Mouse (Mus musculus) erythroid progenitor cell, adult 5-6 weeks (primary cell): Measurements from ENCODE around the gene Cdk9. TPM values are rescaled to one million over a fixed set of nuclear protein-coding genes. Genes with fewer than 3 reads are reported as not detected.

Experiments
- total RNA-seq, 2 experiments: library from RNA; stranded (forward) in 1 of 2; stranded (reverse) in 1 of 2; fragments of 150-400 nt in 1 of 2; fragments of 186-747, 209-891 nt in 1 of 2; gene quantifications; 2 replicates each; pipeline versions ENCODE4 v1.2.3 to v1.2.4; 2015 to 2017; ENCODE audit warnings: low replicate concordance in 2 of 2

Gene Cdk9
- total RNA-seq, 2 experiments from 2014 or later = 17.2 to 29.3 TPM

Other genes starting within 250 kb of the Cdk9 start
- gene Fam102a, start 177.7 kb downstream of the Cdk9 start, total RNA-seq (2015; ENCODE audit: low replicate concordance) = 3.6 and 12.6 TPM in 2 replicates
- gene Fam102a, start 177.7 kb downstream of the Cdk9 start, total RNA-seq (2017; ENCODE audit: low replicate concordance) = 0.77 and 3.0 TPM in 2 replicates
- 33.9 and 45.3 TPM in 2 replicates for gene Dpm2, start 142.2 kb downstream of the Cdk9 start, total RNA-seq (2015; ENCODE audit: low replicate concordance)
- gene Dpm2, start 142.2 kb downstream of the Cdk9 start, total RNA-seq (2017; ENCODE audit: low replicate concordance) = 11.8 and 21.1 TPM in 2 replicates
- not detected in 2 replicates for gene Pip5kl1, start 138.3 kb downstream of the Cdk9 start, total RNA-seq (2015; ENCODE audit: low replicate concordance)
- not detected in 2 replicates for gene Pip5kl1, start 138.3 kb downstream of the Cdk9 start, total RNA-seq (2017; ENCODE audit: low replicate concordance)
- not detected in 2 replicates for gene 9430097D07Rik, start 137.4 kb downstream of the Cdk9 start, total RNA-seq (2015; ENCODE audit: low replicate concordance)
- gene 9430097D07Rik, start 137.4 kb downstream of the Cdk9 start, total RNA-seq (2017; ENCODE audit: low replicate concordance) = 0.90 TPM in 1 of 2 replicates, not detected in the other
- 2.9 and 3.8 TPM in 2 replicates for gene St6galnac4, start 126.0 kb downstream of the Cdk9 start, total RNA-seq (2015; ENCODE audit: low replicate concordance)
- gene St6galnac4, start 126.0 kb downstream of the Cdk9 start, total RNA-seq (2017; ENCODE audit: low replicate concordance) = 2.3 and 2.4 TPM in 2 replicates
- gene St6galnac6, start 113.4 kb downstream of the Cdk9 start, total RNA-seq (2015; ENCODE audit: low replicate concordance) = not detected in 2 replicates
- gene St6galnac6, start 113.4 kb downstream of the Cdk9 start, total RNA-seq (2017; ENCODE audit: low replicate concordance) = 0.64 and 3.9 TPM in 2 replicates
- gene Ak1, start 91.3 kb downstream of the Cdk9 start, total RNA-seq (2015; ENCODE audit: low replicate concordance) = 0.84 TPM in 1 of 2 replicates, not detected in the other
- not detected in 2 replicates for gene Ak1, start 91.3 kb downstream of the Cdk9 start, total RNA-seq (2017; ENCODE audit: low replicate concordance)
- 5.4 and 15.5 TPM in 2 replicates for gene Eng, start 66.5 kb downstream of the Cdk9 start, total RNA-seq (2015; ENCODE audit: low replicate concordance)
- 0.64 and 1.4 TPM in 2 replicates for gene Eng, start 66.5 kb downstream of the Cdk9 start, total RNA-seq (2017; ENCODE audit: low replicate concordance)
- gene Fpgs, start 8.9 kb downstream of the Cdk9 start, total RNA-seq (2015; ENCODE audit: low replicate concordance) = not detected in 2 replicates
- gene Fpgs, start 8.9 kb downstream of the Cdk9 start, total RNA-seq (2017; ENCODE audit: low replicate concordance) = 1.5 and 3.7 TPM in 2 replicates
- gene Sh2d3c, start 8.0 kb upstream of the Cdk9 start, total RNA-seq (2015; ENCODE audit: low replicate concordance) = 8.6 and 10.5 TPM in 2 replicates
- 1.5 and 3.3 TPM in 2 replicates for gene Sh2d3c, start 8.0 kb upstream of the Cdk9 start, total RNA-seq (2017; ENCODE audit: low replicate concordance)
- not detected in 2 replicates for gene 6330409D20Rik, start 27.9 kb upstream of the Cdk9 start, total RNA-seq (2015; ENCODE audit: low replicate concordance)
- gene 6330409D20Rik, start 27.9 kb upstream of the Cdk9 start, total RNA-seq (2017; ENCODE audit: low replicate concordance) = not detected in 2 replicates
- 2.9 and 4.2 TPM in 2 replicates for gene Tor2a, start 44.2 kb upstream of the Cdk9 start, total RNA-seq (2015; ENCODE audit: low replicate concordance)
- gene Tor2a, start 44.2 kb upstream of the Cdk9 start, total RNA-seq (2017; ENCODE audit: low replicate concordance) = 0.91 and 4.5 TPM in 2 replicates
- 1.3 TPM in 1 of 2 replicates, not detected in the other for gene Ttc16, start 62.6 kb upstream of the Cdk9 start, total RNA-seq (2015; ENCODE audit: low replicate concordance)
- gene Ttc16, start 62.6 kb upstream of the Cdk9 start, total RNA-seq (2017; ENCODE audit: low replicate concordance) = not detected in 2 replicates
- 2.2 TPM in 1 of 2 replicates, not detected in the other for gene Ptrh1, start 62.7 kb upstream of the Cdk9 start, total RNA-seq (2015; ENCODE audit: low replicate concordance)
- gene Ptrh1, start 62.7 kb upstream of the Cdk9 start, total RNA-seq (2017; ENCODE audit: low replicate concordance) = 11.3 TPM in 1 of 2 replicates, not detected in the other
- not detected in 2 replicates for gene Cfap157, start 71.4 kb upstream of the Cdk9 start, total RNA-seq (2015; ENCODE audit: low replicate concordance)
- gene Cfap157, start 71.4 kb upstream of the Cdk9 start, total RNA-seq (2017; ENCODE audit: low replicate concordance) = not detected in 2 replicates
- gene Stxbp1, start 134.2 kb upstream of the Cdk9 start, total RNA-seq (2015; ENCODE audit: low replicate concordance) = 0.84 and 1.4 TPM in 2 replicates
- 0.61 and 4.0 TPM in 2 replicates for gene Stxbp1, start 134.2 kb upstream of the Cdk9 start, total RNA-seq (2017; ENCODE audit: low replicate concordance)
- gene Fam129b, start 163.0 kb upstream of the Cdk9 start, total RNA-seq (2015; ENCODE audit: low replicate concordance) = 2.2 and 8.8 TPM in 2 replicates
- gene Fam129b, start 163.0 kb upstream of the Cdk9 start, total RNA-seq (2017; ENCODE audit: low replicate concordance) = 5.0 and 11.5 TPM in 2 replicates
- 414 and 420 TPM in 2 replicates for gene Rpl12, start 248.5 kb upstream of the Cdk9 start, total RNA-seq (2015; ENCODE audit: low replicate concordance)
- 266 and 285 TPM in 2 replicates for gene Rpl12, start 248.5 kb upstream of the Cdk9 start, total RNA-seq (2017; ENCODE audit: low replicate concordance)
- 3.8 TPM in 1 of 2 replicates, not detected in the other for gene Lrsam1, start 248.5 kb upstream of the Cdk9 start, total RNA-seq (2015; ENCODE audit: low replicate concordance)
- 0.30 and 1.0 TPM in 2 replicates for gene Lrsam1, start 248.5 kb upstream of the Cdk9 start, total RNA-seq (2017; ENCODE audit: low replicate concordance)